Mouse (Mus musculus): ENCODE measurements around the gene Asb15. TPM values are rescaled to one million over a fixed set of nuclear protein-coding genes. Genes with fewer than 3 reads are reported as not detected.
A peak's percentile ranks its signal among the peaks of the same experiment; 100 is the strongest.

Asb15 gene
- polyA plus RNA-seq, 1 experiment from 2014 or later: not detected

DNA sequence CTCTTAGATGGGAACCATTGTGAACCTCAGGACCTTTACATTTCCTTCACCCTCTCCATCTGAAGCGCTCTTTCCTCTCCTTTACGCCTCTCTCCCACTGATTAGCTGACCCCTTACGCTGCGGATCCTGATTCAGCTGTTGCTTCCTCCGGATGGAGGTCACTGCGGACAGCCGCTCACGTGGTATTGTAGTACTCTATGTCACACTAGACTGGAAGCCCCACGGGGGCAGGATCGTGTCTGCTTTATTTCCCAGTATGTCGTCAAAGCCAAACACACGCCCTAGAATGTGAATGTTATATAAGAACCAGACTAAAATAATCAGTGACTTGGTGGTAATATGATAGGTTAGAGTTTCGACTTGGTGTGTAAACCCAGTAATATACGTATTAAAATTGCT is 44.5 kb downstream of the Asb15 start:
- Histone ChIP-seq H3K4me1 (ENCODE audit: control insufficient read depth, insufficient read depth, low read length) (no peaks in the 10 kb centered on the region), H3K36me3 (ENCODE audit: control insufficient read depth, insufficient read depth, low read length) (no peaks in the 10 kb centered on the region), H3K9me3 (ENCODE audit: control insufficient read depth, low read length) (no peaks in the 10 kb centered on the region), H3K4me3 (replicated peaks; ENCODE audit: low read depth, low read length) (no peak overlapping the region), H3K9ac (replicated peaks; ENCODE audit: low read length) (no peak overlapping the region), H3K4me2 (ENCODE audit: low read length) (no peak overlapping the region), H3K27me3 (ENCODE audit: control insufficient read depth, insufficient read depth, low read length) (no peaks in the 10 kb centered on the region), H3K27ac (replicated peaks; ENCODE audit: low read depth, low read length) (no peak overlapping the region)
- 94% methylated on average over 14 of the region's 14 CpGs for WGBS
- no peak for ATAC-seq (ENCODE audit: low FRiP score, low TSS enrichment)
- DNase-seq: no peak

DNA sequence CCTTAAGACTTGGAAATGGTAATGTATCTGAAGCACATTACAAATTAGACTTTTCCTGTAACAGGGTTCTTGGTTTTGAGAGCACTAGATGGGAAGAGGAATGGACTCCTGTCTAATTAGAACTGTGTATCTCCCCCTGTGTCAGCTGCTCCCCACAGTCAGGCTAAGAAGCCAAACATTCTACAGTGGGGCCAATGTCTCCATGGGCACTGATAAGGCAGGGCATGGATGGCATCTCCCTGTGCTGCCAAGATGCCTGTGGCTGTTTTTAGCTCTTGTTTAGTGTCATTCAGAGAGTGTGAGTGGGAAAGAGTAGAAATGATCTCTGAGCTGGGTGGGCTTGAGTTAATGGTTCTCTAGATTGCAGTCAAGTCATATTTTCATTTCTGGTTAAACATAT is 45.4 kb downstream of the Asb15 start:
- no peak overlapping the region for H3K9ac ChIP-seq (replicated peaks; ENCODE audit: low read length)
- H3K4me1 ChIP-seq (ENCODE audit: control insufficient read depth, insufficient read depth, low read length): no peaks in the 10 kb centered on the region
- no peaks in the 10 kb centered on the region for H3K27me3 ChIP-seq (ENCODE audit: control insufficient read depth, insufficient read depth, low read length)
- H3K4me3 ChIP-seq (replicated peaks; ENCODE audit: low read depth, low read length): no peak overlapping the region
- no peak for ATAC-seq (ENCODE audit: low FRiP score, low TSS enrichment)
- no peaks in the 10 kb centered on the region for H3K36me3 ChIP-seq (ENCODE audit: control insufficient read depth, insufficient read depth, low read length)
- H3K27ac ChIP-seq (replicated peaks; ENCODE audit: low read depth, low read length): no peak overlapping the region
- no peaks in the 10 kb centered on the region for H3K9me3 ChIP-seq (ENCODE audit: control insufficient read depth, low read length)
- DNase-seq: no peak
- H3K4me2 ChIP-seq (ENCODE audit: low read length): no peak overlapping the region

DNA sequence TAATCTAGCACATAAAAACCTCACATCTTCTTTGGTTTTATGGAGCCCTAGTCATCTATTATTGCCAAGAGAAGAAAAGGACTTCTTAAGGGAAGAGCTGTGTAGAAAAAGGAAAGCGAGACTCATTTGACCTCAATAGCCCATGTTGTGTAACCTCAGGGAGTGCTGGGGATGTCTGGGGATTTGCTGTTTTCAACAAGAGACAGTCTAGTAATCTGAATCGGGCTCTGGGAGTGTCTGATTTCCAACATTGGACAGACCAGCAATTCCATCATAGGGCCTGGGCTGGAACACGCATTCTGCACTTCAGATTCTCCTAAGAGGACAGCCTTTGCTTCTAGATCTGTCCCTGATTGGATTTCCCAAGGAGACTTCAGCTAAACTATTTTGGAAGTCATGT is 55.5 kb downstream of the Asb15 start:
- H3K27ac ChIP-seq (replicated peaks; ENCODE audit: low read depth, low read length): no peak overlapping the region
- no peaks in the 10 kb centered on the region for H3K4me1 ChIP-seq (ENCODE audit: control insufficient read depth, insufficient read depth, low read length)
- H3K4me3 ChIP-seq (replicated peaks; ENCODE audit: low read depth, low read length): no peak overlapping the region
- WGBS: 82% methylated on average over 3 of the region's 3 CpGs
- ATAC-seq (ENCODE audit: low FRiP score, low TSS enrichment): no peak
- no peaks in the 10 kb centered on the region for H3K27me3 ChIP-seq (ENCODE audit: control insufficient read depth, insufficient read depth, low read length)
- no peaks in the 10 kb centered on the region for H3K36me3 ChIP-seq (ENCODE audit: control insufficient read depth, insufficient read depth, low read length)
- no peak overlapping the region for H3K4me2 ChIP-seq (ENCODE audit: low read length)
- DNase-seq: no peak
- no peak overlapping the region for H3K9ac ChIP-seq (replicated peaks; ENCODE audit: low read length)
- no peaks in the 10 kb centered on the region for H3K9me3 ChIP-seq (ENCODE audit: control insufficient read depth, low read length)

DNA sequence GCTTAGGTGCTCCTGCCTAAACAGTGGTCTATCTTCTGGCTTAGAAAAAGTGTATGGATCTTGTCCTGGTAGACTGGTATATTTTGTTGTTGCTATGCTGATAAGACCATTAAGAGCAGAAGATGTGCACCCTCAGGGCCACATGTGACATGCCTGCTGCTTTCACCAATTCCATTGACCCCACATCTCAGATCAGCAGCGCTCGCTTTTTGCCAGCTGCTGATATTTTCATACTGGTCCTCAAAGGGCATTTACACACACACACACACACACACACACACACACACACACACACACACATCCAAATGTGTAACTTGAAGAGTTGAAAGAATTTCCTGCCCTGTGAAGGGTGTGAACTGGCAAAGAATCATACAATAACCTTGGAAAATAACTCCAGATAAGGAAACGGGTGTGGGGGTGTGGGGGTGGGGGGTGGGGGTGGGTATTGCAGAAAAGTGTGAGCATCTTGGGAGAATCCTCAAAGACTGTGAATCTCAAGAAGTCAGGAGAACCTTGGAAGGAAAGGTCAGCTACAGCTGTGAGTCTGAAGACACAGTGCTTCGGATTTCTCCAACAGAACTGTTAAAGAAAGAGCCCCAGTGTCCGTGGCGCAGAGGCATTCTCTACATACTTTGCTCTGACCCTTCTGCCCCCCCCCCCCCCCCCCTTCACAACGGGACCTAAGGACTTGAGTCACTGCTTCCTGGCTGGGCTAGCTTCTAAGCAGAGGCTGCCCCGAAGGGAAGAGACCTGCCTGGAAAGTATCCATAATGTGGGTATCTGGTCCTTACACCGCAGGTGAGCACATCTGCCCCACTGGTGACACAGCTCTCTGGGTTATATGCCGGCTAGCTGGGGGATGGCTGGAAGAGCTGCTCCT is 57.7 kb downstream of the Asb15 start:
- DNase-seq: no peak
- WGBS: 68% methylated on average over 10 of the region's 10 CpGs
- Histone ChIP-seq H3K4me3 (replicated peaks; ENCODE audit: low read depth, low read length) (no peak overlapping the region), H3K27me3 (ENCODE audit: control insufficient read depth, insufficient read depth, low read length) (no peaks in the 10 kb centered on the region), H3K9me3 (ENCODE audit: control insufficient read depth, low read length) (no peaks in the 10 kb centered on the region), H3K4me2 (ENCODE audit: low read length) (no peak overlapping the region), H3K27ac (replicated peaks; ENCODE audit: low read depth, low read length) (no peak overlapping the region), H3K36me3 (ENCODE audit: control insufficient read depth, insufficient read depth, low read length) (no peaks in the 10 kb centered on the region), H3K4me1 (ENCODE audit: control insufficient read depth, insufficient read depth, low read length) (no peaks in the 10 kb centered on the region), H3K9ac (replicated peaks; ENCODE audit: low read length) (no peak overlapping the region)
- ATAC-seq (ENCODE audit: low FRiP score, low TSS enrichment): no peak

DNA sequence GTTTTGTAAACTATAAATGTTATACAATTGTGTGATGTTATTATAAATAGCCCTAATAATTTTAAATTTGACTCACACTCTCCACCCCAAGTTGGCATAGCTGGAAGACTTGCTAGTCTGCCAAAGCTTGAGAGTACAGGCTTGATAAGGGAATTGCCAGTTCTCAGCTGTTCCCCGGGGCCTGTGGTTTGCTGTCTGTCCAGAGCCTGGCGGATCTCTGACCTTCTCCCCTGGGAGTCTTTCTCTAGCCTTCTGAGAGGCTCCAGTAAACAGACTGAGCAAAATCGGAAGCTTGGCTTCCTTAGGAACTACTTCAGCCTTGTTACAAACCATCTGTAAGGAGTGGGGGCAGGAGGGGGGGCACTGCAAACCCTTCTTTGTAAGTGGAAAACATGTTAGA is 58.9 kb downstream of the Asb15 start:
- no peaks in the 10 kb centered on the region for H3K9me3 ChIP-seq (ENCODE audit: control insufficient read depth, low read length)
- no peak overlapping the region for H3K27ac ChIP-seq (replicated peaks; ENCODE audit: low read depth, low read length)
- no peak overlapping the region for H3K4me3 ChIP-seq (replicated peaks; ENCODE audit: low read depth, low read length)
- no peaks in the 10 kb centered on the region for H3K27me3 ChIP-seq (ENCODE audit: control insufficient read depth, insufficient read depth, low read length)
- no peaks in the 10 kb centered on the region for H3K36me3 ChIP-seq (ENCODE audit: control insufficient read depth, insufficient read depth, low read length)
- 50% methylated on average over 3 of the region's 3 CpGs for WGBS
- no peak overlapping the region for H3K9ac ChIP-seq (replicated peaks; ENCODE audit: low read length)
- DNase-seq: peak; percentile 9
- H3K4me1 ChIP-seq (ENCODE audit: control insufficient read depth, insufficient read depth, low read length): no peaks in the 10 kb centered on the region
- H3K4me2 ChIP-seq (ENCODE audit: low read length): no peak overlapping the region
- no peak for ATAC-seq (ENCODE audit: low FRiP score, low TSS enrichment)

DNA sequence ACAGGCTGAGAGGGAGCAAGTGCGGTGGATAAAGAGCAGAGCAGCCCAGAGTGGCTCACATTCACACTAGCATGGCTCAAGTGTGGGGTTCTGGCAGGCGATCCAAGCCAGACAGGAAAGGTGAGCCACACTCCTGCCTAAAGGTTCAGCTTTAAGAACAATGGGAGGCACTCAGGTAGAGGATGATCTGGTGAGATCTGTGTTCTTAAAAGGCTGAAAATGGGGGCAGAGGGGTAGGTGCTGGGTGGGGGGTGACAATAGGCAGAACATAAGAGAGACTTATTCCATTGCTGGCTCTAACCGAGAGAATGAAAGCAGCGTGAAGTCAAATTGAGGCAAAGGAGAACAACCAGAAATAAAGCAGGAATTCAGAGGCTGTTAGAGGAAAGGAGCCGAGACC is 62.3 kb downstream of the Asb15 start:
- WGBS: 87% methylated on average over 5 of the region's 5 CpGs
- no peaks in the 10 kb centered on the region for H3K4me1 ChIP-seq (ENCODE audit: control insufficient read depth, insufficient read depth, low read length)
- no peak overlapping the region for H3K27ac ChIP-seq (replicated peaks; ENCODE audit: low read depth, low read length)
- no peaks in the 10 kb centered on the region for H3K9me3 ChIP-seq (ENCODE audit: control insufficient read depth, low read length)
- ATAC-seq (ENCODE audit: low FRiP score, low TSS enrichment) (no peak), DNase-seq (no peak)
- no peaks in the 10 kb centered on the region for H3K36me3 ChIP-seq (ENCODE audit: control insufficient read depth, insufficient read depth, low read length)
- no peak overlapping the region for H3K9ac ChIP-seq (replicated peaks; ENCODE audit: low read length)
- no peaks in the 10 kb centered on the region for H3K27me3 ChIP-seq (ENCODE audit: control insufficient read depth, insufficient read depth, low read length)
- no peak overlapping the region for H3K4me3 ChIP-seq (replicated peaks; ENCODE audit: low read depth, low read length)
- H3K4me2 ChIP-seq (ENCODE audit: low read length): no peak overlapping the region

DNA sequence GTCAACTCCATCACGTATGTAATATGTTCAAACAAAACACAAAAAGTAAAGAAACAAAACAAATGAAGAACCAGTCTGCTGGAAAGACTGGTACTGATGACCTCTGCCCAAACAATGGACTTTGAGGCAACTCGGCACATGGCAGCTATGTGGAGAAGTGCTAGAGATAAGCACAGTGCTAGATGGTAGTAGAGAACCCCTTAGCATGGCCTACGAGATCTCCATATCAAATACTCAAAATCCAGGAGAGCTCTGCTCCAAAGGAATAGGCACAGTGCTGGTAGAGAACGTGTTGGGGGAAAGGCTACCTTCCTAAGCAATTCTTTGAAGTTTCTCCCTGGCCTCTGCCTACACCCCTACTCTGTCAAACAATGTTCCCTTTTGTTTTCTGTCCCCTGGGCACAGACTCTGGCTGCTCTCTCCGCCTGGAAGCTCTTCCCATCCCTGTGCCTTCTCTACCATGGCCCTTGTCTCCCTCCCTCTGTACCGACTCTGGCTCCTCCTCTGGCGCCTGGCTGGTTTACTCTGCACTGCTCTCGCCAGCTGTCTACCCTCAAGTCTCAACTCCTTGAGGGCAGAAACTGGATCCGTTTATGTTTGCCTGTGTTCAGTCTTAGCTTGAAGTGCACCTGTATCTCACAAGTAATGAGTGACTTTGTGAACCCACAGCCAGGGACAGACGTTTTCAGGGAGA is 63.7 kb downstream of the Asb15 start:
- DNase-seq: no peak
- H3K4me3 ChIP-seq (replicated peaks; ENCODE audit: low read depth, low read length): no peak overlapping the region
- no peaks in the 10 kb centered on the region for H3K9me3 ChIP-seq (ENCODE audit: control insufficient read depth, low read length)
- H3K4me2 ChIP-seq (ENCODE audit: low read length): no peak overlapping the region
- H3K4me1 ChIP-seq (ENCODE audit: control insufficient read depth, insufficient read depth, low read length): no peaks in the 10 kb centered on the region
- no peaks in the 10 kb centered on the region for H3K36me3 ChIP-seq (ENCODE audit: control insufficient read depth, insufficient read depth, low read length)
- H3K27me3 ChIP-seq (ENCODE audit: control insufficient read depth, insufficient read depth, low read length): no peaks in the 10 kb centered on the region
- WGBS: 49% methylated on average over 10 of the region's 10 CpGs
- H3K9ac ChIP-seq (replicated peaks; ENCODE audit: low read length): no peak overlapping the region
- H3K27ac ChIP-seq (replicated peaks; ENCODE audit: low read depth, low read length): no peak overlapping the region
- no peak for ATAC-seq (ENCODE audit: low FRiP score, low TSS enrichment)

DNA sequence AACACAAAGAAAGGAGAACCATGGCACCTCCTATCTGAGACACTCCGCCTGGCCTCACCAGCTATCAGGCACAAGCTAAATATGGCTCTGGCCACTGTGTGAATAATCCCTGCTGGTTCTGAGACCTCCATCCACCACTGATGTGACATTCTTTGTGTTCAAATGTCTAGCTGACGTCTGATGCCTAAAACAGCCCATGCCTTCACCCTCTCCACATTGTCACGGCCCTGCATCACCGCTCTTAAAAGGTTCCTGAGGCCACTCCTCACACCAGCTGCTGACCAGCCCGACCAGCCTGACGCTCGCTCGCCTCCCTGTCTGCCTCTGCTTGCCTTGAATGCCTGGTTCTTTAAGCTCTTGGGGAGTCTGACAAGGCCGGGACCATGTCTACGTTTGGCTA is 69.6 kb downstream of the Asb15 start, which contains the start of gene Lmod2:
TSS of gene Lmod2 (plus strand) at position 263 of the 400 bp plus-strand sequence.
- H3K27ac ChIP-seq (replicated peaks; ENCODE audit: low read depth, low read length): no peak within 1 kb of the TSS
- DNase-seq: no peak
- no peaks in the 10 kb centered on the region for H3K27me3 ChIP-seq (ENCODE audit: control insufficient read depth, insufficient read depth, low read length)
- H3K4me1 ChIP-seq (ENCODE audit: control insufficient read depth, insufficient read depth, low read length): no peaks in the 10 kb centered on the region
- H3K36me3 ChIP-seq (ENCODE audit: control insufficient read depth, insufficient read depth, low read length): no peaks in the 10 kb centered on the region
- H3K4me2 ChIP-seq (ENCODE audit: low read length): no peak within 1 kb of the TSS
- ATAC-seq (ENCODE audit: low FRiP score, low TSS enrichment): no peak
- no peak within 1 kb of the TSS for H3K4me3 ChIP-seq (replicated peaks; ENCODE audit: low read depth, low read length)
- no peaks in the 10 kb centered on the region for H3K9me3 ChIP-seq (ENCODE audit: control insufficient read depth, low read length)
- H3K9ac ChIP-seq (replicated peaks; ENCODE audit: low read length): no peak within 1 kb of the TSS
- 41% methylated on average over 10 of the region's 10 CpGs for WGBS

DNA sequence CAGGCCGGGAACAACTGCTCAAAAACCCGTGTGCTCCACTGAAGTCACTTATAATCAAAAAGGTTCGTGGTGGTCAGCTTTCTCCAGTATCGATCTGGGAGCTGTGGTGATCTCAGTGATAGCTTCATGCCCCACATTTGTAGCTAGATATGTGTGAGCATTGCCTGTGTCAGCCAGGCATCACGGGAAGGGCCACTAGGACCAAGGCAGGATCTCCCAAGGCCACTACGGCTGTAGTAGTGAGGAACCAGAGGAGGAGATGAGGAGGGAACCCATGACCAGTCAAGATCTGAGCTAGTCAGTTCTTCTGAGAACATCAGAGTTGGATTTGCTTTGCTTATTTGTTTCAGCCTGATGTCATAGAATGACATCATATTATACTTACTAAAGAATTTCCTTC is 71.2 kb downstream of the Asb15 start:
- Histone ChIP-seq H3K9me3 (ENCODE audit: control insufficient read depth, low read length) (no peaks in the 10 kb centered on the region), H3K27me3 (ENCODE audit: control insufficient read depth, insufficient read depth, low read length) (no peaks in the 10 kb centered on the region), H3K4me1 (ENCODE audit: control insufficient read depth, insufficient read depth, low read length) (no peaks in the 10 kb centered on the region), H3K36me3 (ENCODE audit: control insufficient read depth, insufficient read depth, low read length) (no peaks in the 10 kb centered on the region), H3K4me2 (ENCODE audit: low read length) (no peak overlapping the region), H3K4me3 (replicated peaks; ENCODE audit: low read depth, low read length) (no peak overlapping the region), H3K9ac (replicated peaks; ENCODE audit: low read length) (no peak overlapping the region), H3K27ac (replicated peaks; ENCODE audit: low read depth, low read length) (no peak overlapping the region)
- WGBS: 97% methylated on average over 6 of the region's 6 CpGs
- DNase-seq (no peak), ATAC-seq (ENCODE audit: low FRiP score, low TSS enrichment) (no peak)

All from midbrain, embryonic 14.5 days (tissue).